Mouse (Mus musculus): ENCODE measurements around the gene Gtf2h1. TPM values are rescaled to one million over a fixed set of nuclear protein-coding genes. Genes with fewer than 3 reads are reported as not detected.
A peak's percentile ranks its signal among the peaks of the same experiment; 100 is the strongest.

The Gtf2h1 gene
- 47.1 and 48.5 TPM in 2 replicates for polyA plus RNA-seq (2015; fragmentation: Nextera tagmentation; extraction: Ambion mirVana)

DNA sequence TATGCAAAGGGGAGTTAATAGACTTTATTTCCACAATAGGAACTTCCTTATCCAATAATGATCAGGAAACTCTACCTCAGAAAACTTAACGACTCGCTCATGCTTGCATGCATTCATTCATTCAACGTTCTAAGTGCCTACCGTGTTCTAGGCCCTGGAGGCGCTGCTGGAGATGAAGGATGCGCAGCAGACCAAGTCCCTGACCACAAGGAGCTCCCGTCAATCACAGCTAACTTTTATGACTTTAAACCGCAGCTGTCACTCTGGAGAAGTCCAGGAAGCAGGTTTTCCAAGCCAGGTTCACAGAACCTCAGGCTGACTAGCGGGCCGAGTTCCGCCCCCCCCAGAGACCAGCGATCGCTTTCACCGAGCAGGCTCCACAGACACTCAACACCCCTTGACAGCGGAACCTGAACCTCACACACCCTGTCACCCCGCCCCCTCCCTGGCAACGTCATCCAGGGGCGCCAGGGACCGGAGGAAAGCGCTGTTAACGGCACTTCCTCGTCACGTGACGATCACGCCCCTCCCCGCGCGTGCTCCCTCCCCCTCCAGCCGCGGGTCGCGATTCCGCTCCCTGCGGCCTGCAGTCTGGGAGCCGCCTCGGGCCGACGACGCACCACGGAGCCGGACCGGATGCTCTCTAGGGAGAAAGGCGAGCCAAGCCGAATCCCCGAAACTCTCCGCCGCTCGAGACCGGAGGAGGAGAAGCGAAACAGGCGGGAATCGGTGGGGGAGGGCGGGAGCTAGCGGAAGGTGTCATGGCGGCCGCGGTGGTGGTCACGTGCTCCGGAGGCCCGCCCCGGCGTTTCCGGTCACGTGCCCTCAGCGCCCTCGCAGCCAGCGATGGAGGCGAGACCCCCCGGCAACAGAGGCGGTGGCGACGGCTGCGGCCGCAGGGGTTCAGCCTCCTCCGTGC is at the start of gene Gtf2h1, which contains the start of gene Hps5:
TSS of gene Gtf2h1 (plus strand) at position 817 of the 919 bp plus-strand sequence.
TSS of gene Hps5 (minus strand) at position 778 of the 919 bp plus-strand sequence.
- peak; percentile 97 for ATAC-seq (ENCODE audit: insufficient number of reproducible peaks, low FRiP score, low TSS enrichment, low read depth)

DNA sequence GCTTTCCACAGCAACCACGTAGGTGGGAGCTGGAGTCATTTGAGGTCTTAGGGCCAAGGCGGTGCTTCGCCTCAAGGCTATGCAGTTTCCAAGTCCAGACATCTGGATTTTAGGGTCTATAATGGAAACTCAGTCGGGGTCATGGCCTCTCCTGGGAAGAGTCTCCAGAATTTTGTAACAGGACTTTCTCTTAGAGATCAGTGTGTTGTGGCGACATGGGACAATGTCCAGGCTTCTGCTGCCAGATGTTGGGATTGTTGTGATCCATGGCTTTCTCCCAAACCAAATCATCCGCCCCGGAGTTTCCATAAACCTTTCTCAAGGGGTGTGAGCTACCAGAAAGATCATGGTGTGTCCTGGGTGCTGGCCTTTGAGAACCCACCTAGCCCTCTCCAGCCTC is 49.5 kb upstream of the Gtf2h1 start:
- no peak overlapping the region for H3K4me3 ChIP-seq (replicated peaks)
- H3K36me3 ChIP-seq, result no peaks in the 10 kb centered on the region
- no peak for ATAC-seq (ENCODE audit: insufficient number of reproducible peaks, low FRiP score, low TSS enrichment, low read depth)
- no peak overlapping the region for H3K4me2 ChIP-seq (replicated peaks)
- H3K9ac ChIP-seq, result no peak overlapping the region
- no peak overlapping the region for H3K27ac ChIP-seq (replicated peaks)
- no peaks in the 10 kb centered on the region for H3K27me3 ChIP-seq
- WGBS, result 71% methylated on average over 7 of the region's 7 CpGs
- no peaks in the 10 kb centered on the region for H3K9me3 ChIP-seq (replicated peaks)
- no peaks in the 10 kb centered on the region for H3K4me1 ChIP-seq

More for the DNA sequence above, at the start of gene Gtf2h1, which contains the start of gene Hps5:
- peak within 1 kb of the TSS; percentile 89 for H3K27ac ChIP-seq (replicated peaks)
- no peaks in the 10 kb centered on the region for H3K9me3 ChIP-seq (replicated peaks)
- H3K4me1 ChIP-seq, result peaks cover 17% of the 10 kb centered on the region
- H3K4me2 ChIP-seq (replicated peaks), result peak within 1 kb of the TSS; percentile 89
- peak within 1 kb of the TSS; percentile 93 for H3K4me3 ChIP-seq (replicated peaks)
- 0 out of 2 replicates have a peak, but pooled peaks cover 4% of the 10 kb centered on the region for H3K36me3 ChIP-seq
- no peaks in the 10 kb centered on the region for H3K27me3 ChIP-seq
- under 1% methylated on average over 72 of the region's 75 CpGs for WGBS
- H3K9ac ChIP-seq, result peak within 1 kb of the TSS; percentile 88

DNA sequence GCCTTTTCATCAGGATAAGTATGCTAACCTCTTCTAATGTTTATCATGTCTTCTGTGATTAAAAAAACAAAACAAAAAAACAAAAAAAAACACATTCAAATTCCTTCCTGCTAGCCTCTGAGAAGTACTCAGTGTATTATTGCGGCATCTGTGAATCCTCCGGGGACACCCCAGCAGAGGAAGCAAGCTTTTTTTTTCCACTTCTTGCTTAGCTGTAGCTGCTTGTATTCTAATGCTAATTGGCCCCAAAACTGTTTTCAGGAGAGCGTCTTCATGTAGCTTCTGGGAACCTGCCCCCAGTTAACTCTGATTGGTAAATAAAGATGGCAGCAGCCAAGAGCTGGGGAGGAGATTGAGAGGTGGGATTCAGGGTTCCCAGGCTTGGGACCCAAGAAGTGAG is 47.4 kb upstream of the Gtf2h1 start:
- no peaks in the 10 kb centered on the region for H3K36me3 ChIP-seq
- no peak for ATAC-seq (ENCODE audit: insufficient number of reproducible peaks, low FRiP score, low TSS enrichment, low read depth)
- no peaks in the 10 kb centered on the region; the same call in 1 of the 2 replicates for H3K4me1 ChIP-seq
- no peaks in the 10 kb centered on the region for H3K27me3 ChIP-seq
- no peak overlapping the region for H3K4me3 ChIP-seq (replicated peaks)
- no peak overlapping the region for H3K27ac ChIP-seq (replicated peaks)
- WGBS, result 37% methylated on average over 3 of the region's 3 CpGs
- H3K9me3 ChIP-seq (replicated peaks), result no peaks in the 10 kb centered on the region
- H3K4me2 ChIP-seq (replicated peaks), result no peak overlapping the region
- no peak overlapping the region for H3K9ac ChIP-seq

DNA sequence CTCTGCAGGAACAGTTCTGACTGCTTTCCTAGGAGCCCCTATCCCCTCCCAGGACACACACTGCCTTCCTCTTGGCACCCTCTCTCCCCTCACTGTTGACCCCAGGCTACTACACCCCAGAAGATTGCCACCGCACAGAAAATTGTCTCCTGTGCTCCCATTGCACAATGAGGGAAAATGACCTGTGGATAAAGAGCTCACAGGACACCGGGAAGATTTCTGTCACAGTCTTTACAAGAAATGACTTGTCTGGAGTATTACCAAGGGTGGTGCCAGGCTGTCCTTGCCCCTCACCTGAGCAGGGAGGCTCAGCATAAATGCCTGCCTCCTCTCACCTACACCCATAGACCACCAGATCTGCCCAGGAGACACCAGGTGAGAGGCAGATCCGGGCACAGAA is 44.4 kb upstream of the Gtf2h1 start, which contains the start of gene Saa2:
TSS of gene Saa2 (plus strand) at position 301 of the 400 bp plus-strand sequence.
- ATAC-seq (ENCODE audit: insufficient number of reproducible peaks, low FRiP score, low TSS enrichment, low read depth), result no peak
- WGBS, result 62% methylated on average over 3 of the region's 3 CpGs
- no peaks in the 10 kb centered on the region for H3K36me3 ChIP-seq
- H3K9me3 ChIP-seq (replicated peaks), result no peaks in the 10 kb centered on the region
- H3K27ac ChIP-seq (replicated peaks), result no peak within 1 kb of the TSS
- H3K4me3 ChIP-seq (replicated peaks), result no peak within 1 kb of the TSS
- H3K9ac ChIP-seq, result no peak within 1 kb of the TSS
- no peaks in the 10 kb centered on the region for H3K27me3 ChIP-seq
- no peaks in the 10 kb centered on the region; the same call in 1 of the 2 replicates for H3K4me1 ChIP-seq
- H3K4me2 ChIP-seq (replicated peaks), result no peak within 1 kb of the TSS

DNA sequence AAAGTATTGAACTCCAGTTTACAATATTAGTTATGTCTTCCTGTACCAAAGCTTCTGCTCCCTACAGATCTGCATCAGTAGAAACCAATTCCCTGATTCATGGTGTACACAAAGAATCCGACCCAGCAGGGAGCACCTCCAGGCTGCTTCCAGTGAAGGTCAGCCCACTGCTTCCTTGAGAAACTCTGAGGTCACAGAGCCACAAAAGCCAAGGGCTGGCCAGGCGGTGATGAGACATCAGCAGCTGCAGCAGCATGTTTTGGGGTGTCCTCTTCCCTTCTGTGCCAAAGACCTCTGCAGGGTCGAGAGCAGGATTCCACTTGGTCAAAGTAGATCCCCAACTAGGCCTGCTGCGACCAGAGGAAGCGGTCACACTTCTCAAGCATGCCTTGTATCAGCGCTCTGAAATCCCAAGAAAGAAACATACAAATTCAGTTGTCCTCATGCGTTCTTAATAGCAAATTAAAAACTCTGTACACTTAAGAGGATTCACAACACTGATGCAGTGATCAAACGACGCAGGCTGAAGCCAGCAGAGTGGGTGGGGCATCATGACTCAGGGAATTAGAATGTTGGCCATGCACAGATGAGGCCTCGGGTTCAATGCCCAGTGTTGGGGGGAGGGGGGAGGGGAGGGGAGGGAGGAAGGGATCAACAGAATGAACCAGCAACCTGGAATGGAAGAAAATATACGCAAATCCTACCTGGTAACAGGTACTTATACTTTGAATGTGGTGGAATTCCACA is 34.7 kb upstream of the Gtf2h1 start:
- no peaks in the 10 kb centered on the region for H3K4me1 ChIP-seq
- H3K9ac ChIP-seq, result no peak overlapping the region
- H3K27ac ChIP-seq (replicated peaks), result no peak overlapping the region
- no peaks in the 10 kb centered on the region for H3K27me3 ChIP-seq
- WGBS, result 69% methylated on average over 11 of the region's 11 CpGs
- H3K9me3 ChIP-seq (replicated peaks), result no peaks in the 10 kb centered on the region
- no peak for ATAC-seq (ENCODE audit: insufficient number of reproducible peaks, low FRiP score, low TSS enrichment, low read depth)
- peaks cover 63% of the 10 kb centered on the region for H3K36me3 ChIP-seq
- no peak overlapping the region for H3K4me2 ChIP-seq (replicated peaks)
- no peak overlapping the region for H3K4me3 ChIP-seq (replicated peaks)

DNA sequence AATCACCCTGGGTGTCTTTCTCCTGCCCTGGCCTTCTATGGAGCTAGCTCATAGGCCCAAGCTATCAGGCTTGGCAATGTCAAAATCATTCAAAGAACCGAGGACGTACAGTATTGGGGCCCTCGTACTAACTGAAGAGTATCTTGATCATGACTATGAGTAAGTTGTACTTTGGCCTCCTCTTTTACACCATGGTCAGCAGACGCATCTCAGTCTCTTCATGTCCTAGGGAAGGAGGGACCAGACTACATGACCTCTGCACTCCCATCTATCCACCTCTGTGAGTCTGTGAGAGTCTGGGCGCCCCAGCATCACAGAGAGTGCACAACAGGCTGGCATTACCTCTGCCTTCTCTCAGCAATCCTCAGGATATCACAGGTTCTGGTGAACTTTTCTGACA is 33.3 kb upstream of the Gtf2h1 start:
- no peaks in the 10 kb centered on the region for H3K4me1 ChIP-seq
- H3K4me2 ChIP-seq (replicated peaks), result no peak overlapping the region
- no peak overlapping the region for H3K4me3 ChIP-seq (replicated peaks)
- no peaks in the 10 kb centered on the region for H3K9me3 ChIP-seq (replicated peaks)
- 91% methylated on average over 5 of the region's 5 CpGs for WGBS
- no peak overlapping the region for H3K9ac ChIP-seq
- peaks cover 71% of the 10 kb centered on the region for H3K36me3 ChIP-seq
- ATAC-seq (ENCODE audit: insufficient number of reproducible peaks, low FRiP score, low TSS enrichment, low read depth), result no peak
- no peaks in the 10 kb centered on the region for H3K27me3 ChIP-seq
- H3K27ac ChIP-seq (replicated peaks), result no peak overlapping the region

DNA sequence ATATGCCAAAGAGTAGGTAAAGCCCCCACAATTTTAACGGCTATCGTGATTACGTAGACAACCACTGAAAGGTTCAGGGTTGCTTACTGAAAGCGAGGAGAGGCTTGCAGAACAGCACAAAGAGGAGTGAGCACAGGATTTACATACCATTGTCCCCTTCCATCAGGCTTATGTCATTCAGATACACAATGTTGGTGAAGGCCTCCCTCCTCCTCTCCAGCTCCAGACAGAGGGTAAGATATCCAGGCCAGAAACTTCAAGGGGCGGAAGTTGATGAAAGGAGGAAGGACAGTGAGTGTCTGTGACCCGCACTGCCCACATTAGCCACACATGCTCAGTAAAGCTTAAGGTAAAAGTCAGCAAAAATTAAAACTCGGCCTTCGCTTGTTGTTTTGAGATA is 31.2 kb upstream of the Gtf2h1 start:
- 91% methylated on average over 8 of the region's 8 CpGs for WGBS
- H3K4me1 ChIP-seq, result no peaks in the 10 kb centered on the region
- H3K27ac ChIP-seq (replicated peaks), result no peak overlapping the region
- no peaks in the 10 kb centered on the region for H3K9me3 ChIP-seq (replicated peaks)
- no peak overlapping the region for H3K9ac ChIP-seq
- no peak for ATAC-seq (ENCODE audit: insufficient number of reproducible peaks, low FRiP score, low TSS enrichment, low read depth)
- peaks cover 79% of the 10 kb centered on the region for H3K36me3 ChIP-seq
- H3K27me3 ChIP-seq, result no peaks in the 10 kb centered on the region
- no peak overlapping the region for H3K4me2 ChIP-seq (replicated peaks)
- no peak overlapping the region for H3K4me3 ChIP-seq (replicated peaks)

DNA sequence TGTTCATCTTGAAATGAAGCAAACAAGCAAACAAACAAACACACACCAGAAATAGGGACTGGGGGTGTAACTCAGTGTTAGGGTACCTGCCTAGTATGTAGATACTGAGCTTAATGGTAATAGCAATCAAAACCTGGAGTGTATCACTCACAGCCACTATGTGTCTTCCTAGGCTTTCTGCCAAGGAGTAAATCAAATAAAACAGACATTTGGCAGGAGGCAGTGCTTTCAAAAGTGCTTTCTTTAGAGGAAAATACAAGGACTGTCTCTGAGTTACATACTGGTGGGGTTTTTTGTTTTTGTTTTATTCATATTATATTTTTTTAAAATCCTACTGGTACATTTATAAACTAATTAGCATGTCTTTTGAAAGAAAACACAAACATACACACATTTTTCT is 28.5 kb upstream of the Gtf2h1 start:
- H3K27me3 ChIP-seq, result no peaks in the 10 kb centered on the region
- no peak overlapping the region for H3K4me2 ChIP-seq (replicated peaks)
- no peaks in the 10 kb centered on the region for H3K9me3 ChIP-seq (replicated peaks)
- H3K36me3 ChIP-seq, result peaks cover 76% of the 10 kb centered on the region
- no peaks in the 10 kb centered on the region for H3K4me1 ChIP-seq
- no peak overlapping the region for H3K27ac ChIP-seq (replicated peaks)
- H3K9ac ChIP-seq, result no peak overlapping the region
- ATAC-seq (ENCODE audit: insufficient number of reproducible peaks, low FRiP score, low TSS enrichment, low read depth), result no peak
- no peak overlapping the region for H3K4me3 ChIP-seq (replicated peaks)

DNA sequence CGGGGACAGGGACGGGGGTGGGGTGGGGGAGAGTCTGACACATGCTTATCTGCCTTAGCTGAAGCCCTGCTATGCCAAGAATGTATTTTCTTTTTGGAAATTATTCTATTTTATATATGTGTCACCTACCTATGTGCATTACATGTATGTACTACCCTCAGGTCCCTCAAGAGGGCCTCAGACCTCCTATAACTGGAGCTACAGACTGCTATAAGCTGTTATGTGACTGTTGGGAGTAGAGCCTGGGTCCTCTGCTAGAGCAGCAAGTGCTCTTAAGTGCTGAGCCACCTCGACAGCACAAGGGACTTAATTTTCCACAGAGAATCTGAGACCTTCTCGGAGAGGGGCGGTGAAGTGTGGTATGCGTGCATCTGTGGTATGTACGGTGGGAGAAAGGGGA is 27.5 kb upstream of the Gtf2h1 start:
- Histone ChIP-seq H3K9ac (no peak overlapping the region), H3K27ac (replicated peaks) (no peak overlapping the region), H3K4me1 (no peaks in the 10 kb centered on the region), H3K9me3 (replicated peaks) (no peaks in the 10 kb centered on the region), H3K36me3 (peaks cover 73% of the 10 kb centered on the region), H3K4me3 (replicated peaks) (no peak overlapping the region), H3K27me3 (no peaks in the 10 kb centered on the region), H3K4me2 (replicated peaks) (no peak overlapping the region)
- 94% methylated on average over 7 of the region's 7 CpGs for WGBS
- no peak for ATAC-seq (ENCODE audit: insufficient number of reproducible peaks, low FRiP score, low TSS enrichment, low read depth)

DNA sequence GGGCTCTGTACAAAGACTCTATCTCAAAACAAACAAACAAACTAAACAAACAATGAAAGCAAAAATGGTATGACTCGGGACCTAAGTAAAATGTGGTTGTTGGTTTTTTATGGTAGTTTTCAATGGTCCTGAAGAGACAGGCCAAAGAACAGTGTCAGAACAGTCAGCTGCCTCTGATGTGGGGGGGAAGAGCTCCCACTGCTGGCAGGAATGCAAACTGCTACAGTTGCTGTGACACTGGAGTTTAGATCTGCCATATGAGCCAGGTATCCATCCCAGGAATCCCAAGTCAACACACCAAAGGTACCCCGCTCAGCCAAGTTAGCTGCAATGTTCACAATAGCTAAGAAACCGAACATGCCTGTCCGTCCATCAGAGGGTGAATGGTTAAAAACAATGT is 25.2 kb upstream of the Gtf2h1 start:
- 63% methylated on average over 4 of the region's 4 CpGs for WGBS
- no peak overlapping the region for H3K4me2 ChIP-seq (replicated peaks)
- H3K9ac ChIP-seq, result no peak overlapping the region
- H3K27ac ChIP-seq (replicated peaks), result no peak overlapping the region
- no peak for ATAC-seq (ENCODE audit: insufficient number of reproducible peaks, low FRiP score, low TSS enrichment, low read depth)
- H3K4me3 ChIP-seq (replicated peaks), result no peak overlapping the region
- peaks cover 76% of the 10 kb centered on the region for H3K36me3 ChIP-seq
- no peaks in the 10 kb centered on the region for H3K27me3 ChIP-seq
- no peaks in the 10 kb centered on the region for H3K4me1 ChIP-seq
- no peaks in the 10 kb centered on the region for H3K9me3 ChIP-seq (replicated peaks)

DNA sequence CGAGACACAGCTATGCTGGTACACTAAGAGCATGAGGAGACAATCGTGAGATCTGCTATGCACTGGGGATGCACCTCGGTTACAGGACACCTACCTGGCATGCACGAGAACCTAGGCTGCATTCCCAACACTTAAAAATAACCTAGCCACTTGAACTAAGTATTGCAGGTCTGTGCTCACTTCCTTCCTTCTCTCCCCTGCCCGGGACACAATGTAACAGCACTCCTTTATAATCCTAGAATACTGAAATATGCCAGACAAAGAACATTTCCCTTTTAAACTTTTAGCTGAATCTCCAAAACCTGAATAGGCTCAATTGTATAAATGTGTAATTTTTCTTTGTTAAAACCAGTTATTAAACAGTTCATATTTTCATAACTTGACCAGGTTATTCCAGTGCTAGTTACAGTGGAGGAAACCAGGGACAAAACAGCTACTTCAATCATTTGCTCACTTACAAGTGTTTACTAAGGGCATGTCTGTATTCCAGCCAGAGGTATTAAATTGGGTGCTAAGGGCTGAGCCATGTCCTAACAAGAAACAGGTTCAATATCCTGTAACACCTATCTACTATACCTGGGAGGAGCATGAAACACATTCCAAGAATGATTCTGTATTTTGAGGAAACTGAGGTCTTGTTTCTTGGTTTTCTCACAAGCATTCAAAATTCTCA is 6.6 kb upstream of the Gtf2h1 start:
- 82% methylated on average over 5 of the region's 5 CpGs for WGBS
- H3K36me3 ChIP-seq, result peaks cover 36% of the 10 kb centered on the region
- H3K9ac ChIP-seq, result no peak overlapping the region

More for the DNA sequence above, 6.6 kb upstream of the Gtf2h1 start:
- no peak overlapping the region for H3K4me2 ChIP-seq (replicated peaks)
- H3K27me3 ChIP-seq, result no peaks in the 10 kb centered on the region
- H3K4me3 ChIP-seq (replicated peaks), result no peak overlapping the region
- ATAC-seq (ENCODE audit: insufficient number of reproducible peaks, low FRiP score, low TSS enrichment, low read depth), result no peak
- no peaks in the 10 kb centered on the region for H3K9me3 ChIP-seq (replicated peaks)
- H3K4me1 ChIP-seq, result no peaks in the 10 kb centered on the region
- H3K27ac ChIP-seq (replicated peaks), result no peak overlapping the region

All from embryonic facial prominence, embryonic 15.5 days (tissue).